Mouse (Mus musculus) stomach, postnatal 0 days (tissue): ENCODE data around the gene Sp3. TPM values are rescaled to one million over a fixed set of nuclear protein-coding genes. Genes with fewer than 3 reads are reported as not detected.
"Not testable (repeated sequence)": the region's sequence is repeated elsewhere in the genome, so short reads cannot be mapped to it uniquely, and the experiment has no call there.

ENCODE experiments used
- ATAC-seq: fragments of 200-750 bp; cut with Nextera tagmentation; 2 replicates; pipeline ENCODE4 v1.8.0; 2017; ENCODE audit not compliant: low FRiP score, low TSS enrichment
- DNase-seq: peaks from one replicate; pipeline ENCODE4 v3.0.0-alpha.2; 2016; ENCODE audit warnings: low spot score
- H3K27ac ChIP-seq: fragments of 300-500 bp; sonication (generic); replicated peaks from 2 replicates; pipeline ENCODE4 v1.5.1; 2014; ENCODE audit warnings: mild to moderate bottlenecking, control low read depth
- H3K27me3 ChIP-seq: fragments of 300-500 bp; sonication (generic); 2 replicates; pipeline ENCODE4 v1.6.1; 2014; ENCODE audit warnings: low read length; ENCODE audit not compliant: control insufficient read depth, insufficient read depth
- H3K36me3 ChIP-seq: fragments of 300-500 bp; sonication (generic); 2 replicates; pipeline ENCODE4 v1.6.1; 2014; ENCODE audit warnings: low read length, mixed read lengths; ENCODE audit not compliant: control insufficient read depth, insufficient read depth
- H3K4me1 ChIP-seq: fragments of 300-500 bp; sonication (generic); replicated peaks from 2 replicates; pipeline ENCODE4 v1.6.1; 2014; ENCODE audit warnings: antibody characterized with exemption; ENCODE audit not compliant: control insufficient read depth, insufficient read depth
- H3K4me2 ChIP-seq: fragments of 300-500 bp; sonication (generic); replicated peaks from 2 replicates; pipeline ENCODE4 v1.6.1; 2014; ENCODE audit warnings: low read depth, mild to moderate bottlenecking, control low read depth, moderate library complexity
- H3K4me3 ChIP-seq: fragments of 300-500 bp; sonication (generic); 2 replicates; pipeline ENCODE4 v1.5.1; 2014; ENCODE audit warnings: low read depth, low read length, control low read depth
- H3K9ac ChIP-seq: fragments of 300-500 bp; sonication (generic); 2 replicates; pipeline ENCODE4 v1.6.1; 2014; ENCODE audit warnings: mild to moderate bottlenecking, low read length, control low read depth, mixed read lengths
- H3K9me3 ChIP-seq: fragments of 300-500 bp; sonication (generic); 2 replicates; pipeline ENCODE4 v1.6.1; 2016; ENCODE audit warnings: low read length; ENCODE audit not compliant: control insufficient read depth
- CTCF ChIP-seq: IDR thresholded peaks from 2 replicates; pipeline ENCODE4 v1.5.1; 2016; ENCODE audit warnings: antibody characterized with exemption, low read depth, mild to moderate bottlenecking, moderate library complexity
- EP300 ChIP-seq: optimal IDR thresholded peaks from 2 replicates; pipeline ENCODE3; 2016; ENCODE audit warnings: antibody characterized with exemption
- WGBS: fragments of 180-500 bp; shearing (Covaris S2); extraction: QIAGEN DNeasy Blood & Tissue Kit; methylation state at CpG from one replicate; pipeline ENCODE4 v1.1.7; 2014; 5-methylcytosine and 5-hydroxymethylcytosine counted together
- polyA plus RNA-seq: library from polyadenylated mRNA; unstranded; fragments of >200 nt; fragmentation: Nextera tagmentation; extraction: Ambion mirVana; gene quantifications from 2 replicates; pipeline ENCODE4 v1.2.1, GENCODE M21; 2015

Sp3 gene
- polyA plus RNA-seq, 1 experiment from 2014 or later = 24.3 TPM

GRCm38 (mm10) chr2:72911527-72911926 lies 68.7 kb downstream of the Sp3 start:
- Histone ChIP-seq H3K4me2 (no peak overlapping the region), H3K27me3 (no peaks in the 10 kb centered on the region), H3K4me1 (no peaks in the 10 kb centered on the region), H3K9me3 (no peaks in the 10 kb centered on the region), H3K9ac (no peak overlapping the region), H3K36me3 (no peaks in the 10 kb centered on the region), H3K4me3 (no peak overlapping the region), H3K27ac (no peak overlapping the region)
- ATAC-seq (no peak), DNase-seq (no peak)
- WGBS = 84% methylated on average over 9 of the region's 9 CpGs
- TF ChIP-seq CTCF = no peak
- no peak for TF ChIP-seq EP300

DNA sequence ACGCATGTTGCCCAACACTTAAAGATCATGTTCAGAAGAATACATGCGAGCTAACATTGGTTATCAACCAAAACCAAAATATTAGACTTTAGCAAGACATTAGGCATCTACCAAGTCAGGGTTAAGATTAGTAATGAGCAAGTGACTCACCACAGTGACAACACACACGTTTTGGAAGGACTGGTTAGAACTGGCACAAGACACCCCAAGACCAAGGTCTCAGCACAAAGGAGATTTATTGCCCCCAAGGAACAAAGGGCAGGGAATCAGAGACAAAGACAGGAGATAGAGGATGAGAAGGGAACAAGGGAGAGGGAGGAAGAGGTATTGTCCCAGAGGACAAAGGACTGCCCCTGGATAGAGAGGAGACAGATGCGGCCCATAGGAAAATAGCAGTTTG lies 71.2 kb downstream of the Sp3 start:
- 69% methylated on average over 4 of the region's 4 CpGs for WGBS

DNA sequence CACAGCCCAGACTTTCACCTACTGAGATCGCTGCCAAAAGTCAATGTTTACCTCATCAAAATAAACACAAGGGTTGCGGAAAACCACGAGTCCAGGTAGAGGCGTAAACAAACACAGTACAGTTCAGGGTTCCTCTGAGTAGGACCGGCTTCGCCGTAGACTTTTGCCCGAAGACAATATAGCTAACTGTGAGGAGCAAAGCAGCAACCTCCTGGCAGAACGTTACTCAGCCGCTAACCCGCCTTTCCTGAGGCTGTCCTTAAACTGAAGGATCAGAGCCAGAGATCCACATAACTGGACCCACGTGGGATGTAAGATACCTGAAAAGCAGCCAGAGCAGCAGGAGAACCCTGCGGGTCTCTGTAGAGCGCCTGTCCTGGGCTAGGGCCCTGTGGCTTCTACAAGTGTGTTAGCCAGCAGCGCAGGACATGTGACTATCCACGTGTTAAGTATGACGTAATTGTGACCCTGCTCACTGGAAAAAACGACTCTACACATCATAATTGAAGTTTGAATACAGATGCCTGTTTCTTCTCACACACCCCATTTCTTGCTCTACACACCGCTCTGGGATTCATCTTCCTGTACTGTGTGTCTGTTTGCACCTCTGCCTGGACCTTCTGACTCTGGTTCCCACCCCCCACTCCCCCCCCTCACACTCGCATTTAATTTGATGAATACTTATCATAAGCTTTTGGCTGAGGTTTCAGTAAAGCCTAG lies 71.9 kb downstream of the Sp3 start:
- WGBS = 51% methylated on average over 20 of the region's 20 CpGs
- Histone ChIP-seq H3K27ac (no peak overlapping the region; the same call in 1 of the 2 replicates), H3K36me3 (no peaks in the 10 kb centered on the region), H3K9me3 (no peaks in the 10 kb centered on the region), H3K27me3 (no peaks in the 10 kb centered on the region), H3K4me3 (no peak overlapping the region), H3K9ac (peak overlapping the region; percentile 13; the same call in 1 of the 2 replicates), H3K4me2 (no peak overlapping the region), H3K4me1 (no peaks in the 10 kb centered on the region)
- TF ChIP-seq EP300 (no peak), CTCF (no peak)
- peak; percentile 25 for DNase-seq
- ATAC-seq = peak; percentile 79

More for the DNA sequence above, 71.2 kb downstream of the Sp3 start:
- Histone ChIP-seq H3K9ac (no peak overlapping the region), H3K9me3 (no peaks in the 10 kb centered on the region), H3K4me3 (no peak overlapping the region), H3K4me1 (no peaks in the 10 kb centered on the region), H3K36me3 (no peaks in the 10 kb centered on the region), H3K27me3 (no peaks in the 10 kb centered on the region), H3K27ac (no peak overlapping the region), H3K4me2 (no peak overlapping the region)
- no peak for DNase-seq
- TF ChIP-seq EP300 (no peak), CTCF (no peak)
- no peak for ATAC-seq

GRCm38 (mm10) chr2:72906745-72907144 lies 73.5 kb downstream of the Sp3 start:
- 73% methylated on average over 8 of the region's 8 CpGs for WGBS
- DNase-seq = no peak

DNA sequence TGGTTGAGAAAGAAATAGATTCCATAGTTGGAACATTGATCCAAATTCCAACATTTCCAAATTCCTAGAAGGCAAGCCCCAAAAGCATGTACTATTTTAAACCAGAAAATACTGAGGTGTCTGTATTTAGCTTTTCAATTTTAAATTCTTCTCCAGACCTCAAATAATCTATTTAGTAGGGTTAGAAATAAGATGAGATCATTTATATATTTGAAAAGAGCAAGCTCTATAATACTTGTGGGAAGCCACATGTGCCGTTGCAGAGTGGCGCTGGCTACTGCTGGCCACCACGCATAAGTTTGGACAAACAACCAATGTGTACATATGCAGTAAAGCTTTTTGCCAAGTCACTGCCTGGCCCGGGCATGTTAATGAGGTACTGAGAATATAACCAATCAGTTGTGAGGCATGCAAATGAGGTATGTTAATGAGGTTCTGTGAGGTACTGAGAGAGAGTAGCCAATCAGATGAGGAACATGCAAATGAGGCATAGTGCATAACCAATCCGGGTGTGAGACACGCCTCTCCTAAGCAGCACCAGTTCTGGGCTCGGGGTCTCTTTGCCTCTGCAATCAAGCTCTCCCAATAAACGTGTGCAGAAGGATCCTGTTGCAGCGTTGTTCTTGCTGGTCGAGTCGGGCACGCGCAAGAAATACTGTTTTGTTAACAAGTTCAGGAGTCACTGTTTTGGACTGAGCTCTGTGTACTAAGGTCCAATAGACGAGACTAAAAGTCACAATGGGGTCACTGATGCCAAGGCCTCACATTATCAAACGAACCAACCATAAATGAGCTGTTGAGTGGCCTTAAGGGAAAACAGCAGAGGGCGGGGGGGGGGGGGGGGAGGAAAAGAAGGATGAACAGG lies 77.2 kb downstream of the Sp3 start:
- not testable (repeated sequence) for H3K27ac ChIP-seq, H3K9ac ChIP-seq, DNase-seq, H3K4me2 ChIP-seq, ATAC-seq, H3K4me3 ChIP-seq, H3K36me3 ChIP-seq, H3K27me3 ChIP-seq, H3K4me1 ChIP-seq, H3K9me3 ChIP-seq
- 91% methylated on average over 15 of the region's 16 CpGs for WGBS

More at GRCm38 (mm10) chr2:72906745-72907144, 73.5 kb downstream of the Sp3 start:
- no peaks in the 10 kb centered on the region for H3K9me3 ChIP-seq
- no peaks in the 10 kb centered on the region for H3K27me3 ChIP-seq
- ATAC-seq = no peak
- H3K36me3 ChIP-seq = no peaks in the 10 kb centered on the region
- H3K27ac ChIP-seq = no peak overlapping the region
- H3K4me2 ChIP-seq = no peak overlapping the region
- no peak for TF ChIP-seq CTCF
- TF ChIP-seq EP300 = no peak
- H3K4me1 ChIP-seq = no peaks in the 10 kb centered on the region
- H3K4me3 ChIP-seq = no peak overlapping the region
- no peak overlapping the region for H3K9ac ChIP-seq

DNA sequence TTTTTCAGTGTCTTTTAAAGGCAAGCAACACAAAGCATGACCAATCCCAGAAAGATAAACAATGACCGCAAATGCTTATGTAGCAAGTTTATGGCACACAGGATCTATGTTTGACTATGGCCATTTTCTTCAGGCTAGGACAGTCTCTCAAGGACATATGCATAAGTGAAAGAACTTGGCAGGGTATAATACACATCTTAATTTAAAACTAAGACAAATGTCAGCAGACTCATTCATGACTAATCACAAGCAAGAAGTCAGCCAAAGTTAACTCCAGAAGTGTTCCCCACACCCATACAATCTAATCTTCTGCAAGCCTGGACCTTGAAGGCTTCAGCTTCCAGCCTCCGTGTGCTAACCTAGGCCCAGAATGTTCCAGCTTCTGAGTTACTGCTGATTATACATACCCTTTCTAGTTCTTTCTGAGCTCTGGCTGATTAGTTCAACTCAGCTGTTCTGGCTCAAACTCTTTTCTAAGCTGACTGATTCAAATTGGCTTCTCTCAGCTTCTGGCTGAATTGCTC lies 81.4 kb downstream of the Sp3 start:
- peak; percentile 82 for ATAC-seq
- H3K27ac ChIP-seq = no peak overlapping the region
- TF ChIP-seq CTCF (no peak), EP300 (no peak)

More for the DNA sequence above, 81.4 kb downstream of the Sp3 start:
- Histone ChIP-seq H3K36me3 (no peaks in the 10 kb centered on the region), H3K27me3 (no peaks in the 10 kb centered on the region), H3K4me1 (no peaks in the 10 kb centered on the region), H3K4me2 (no peak overlapping the region), H3K9ac (no peak overlapping the region), H3K9me3 (no peaks in the 10 kb centered on the region), H3K4me3 (no peak overlapping the region)
- DNase-seq = no peak
- 51% methylated on average over 2 of the region's 2 CpGs for WGBS
